Mouse (Mus musculus) ES-Bruce4 (cell line): Measurements from ENCODE around the gene Ntm. TPM values are rescaled to one million over a fixed set of nuclear protein-coding genes. Genes with fewer than 3 reads are reported as not detected.

ENCODE experiments used
- H3K27ac ChIP-seq: 2 replicates; pipeline ENCODE4 v1.5.1; 2012; ENCODE audit warnings: low read length, inconsistent platforms; ENCODE audit not compliant: insufficient read depth
- H3K27me3 ChIP-seq: 2 replicates; pipeline ENCODE4 v1.6.1; 2012; ENCODE audit warnings: mild to moderate bottlenecking, low read length, inconsistent platforms; ENCODE audit not compliant: control insufficient read depth, poor library complexity, insufficient read depth, severe bottlenecking
- H3K36me3 ChIP-seq: 2 replicates; pipeline ENCODE4 v1.6.1; 2012; ENCODE audit warnings: inconsistent platforms, mild to moderate bottlenecking, low read length, moderate library complexity; ENCODE audit not compliant: control insufficient read depth, poor library complexity, insufficient read depth, severe bottlenecking
- H3K4me1 ChIP-seq: one replicate; pipeline ENCODE4 v1.8.1; 2011; ENCODE audit warnings: low read length; ENCODE audit not compliant: control insufficient read depth, insufficient read depth
- H3K4me3 ChIP-seq: 2 replicates; pipeline ENCODE4 v1.5.1; 2011; ENCODE audit warnings: low read depth, mild to moderate bottlenecking, low read length
- H3K9ac ChIP-seq: 2 replicates; pipeline ENCODE4 v1.6.1; 2012; ENCODE audit warnings: low read depth, mild to moderate bottlenecking, inconsistent platforms; ENCODE audit not compliant: poor library complexity, severe bottlenecking
- H3K9me3 ChIP-seq: replicated peaks from 2 replicates; pipeline ENCODE4 v1.6.1; 2012; ENCODE audit warnings: mild to moderate bottlenecking, low read length, inconsistent platforms; ENCODE audit not compliant: control insufficient read depth, poor library complexity, insufficient read depth, severe bottlenecking
- CTCF ChIP-seq: IDR thresholded peaks from one replicate; pipeline ENCODE4 v1.8.1; 2011; ENCODE audit warnings: low read depth, low read length
- EP300 ChIP-seq: IDR thresholded peaks from 2 replicates; pipeline ENCODE4 v1.6.1; 2011; ENCODE audit warnings: low read depth, low read length; ENCODE audit not compliant: insufficient read depth
- POLR2A ChIP-seq: IDR thresholded peaks from one replicate; pipeline ENCODE4 v1.8.1; 2011; ENCODE audit warnings: low read length; ENCODE audit not compliant: insufficient read depth
- polyA plus RNA-seq: library from polyadenylated mRNA; stranded (reverse); fragments of >200 nt; gene quantifications from 2 replicates; pipeline ENCODE4 v1.2.4, GENCODE M21; 2011; ENCODE audit warnings: low read depth; ENCODE audit not compliant: missing spikeins, insufficient read depth, insufficient read length

Ntm gene
- polyA plus RNA-seq, 1 experiment: 0.82 TPM

GRCm38 (mm10) chr9:29531147-29531917 is 431.6 kb downstream of the Ntm start:
- Histone ChIP-seq H3K36me3 (no peaks in the 10 kb centered on the region), H3K4me1 (no peaks in the 10 kb centered on the region), H3K27me3 (no peaks in the 10 kb centered on the region), H3K4me3 (no peak overlapping the region), H3K27ac (no peak overlapping the region), H3K9ac (no peak overlapping the region), H3K9me3 (no peaks in the 10 kb centered on the region)
- no peak for TF ChIP-seq POLR2A
- TF ChIP-seq CTCF: no peak
- no peak for TF ChIP-seq EP300

GRCm38 (mm10) chr9:29524109-29524508 is 438.8 kb downstream of the Ntm start:
- no peaks in the 10 kb centered on the region for H3K36me3 ChIP-seq

GRCm38 (mm10) chr9:29523221-29523620 is 439.7 kb downstream of the Ntm start:
- Histone ChIP-seq H3K4me1 (no peaks in the 10 kb centered on the region), H3K36me3 (no peaks in the 10 kb centered on the region), H3K4me3 (no peak overlapping the region), H3K27ac (no peak overlapping the region), H3K9ac (no peak overlapping the region), H3K9me3 (no peaks in the 10 kb centered on the region; the same call in 1 of the 2 replicates), H3K27me3 (no peaks in the 10 kb centered on the region)
- TF ChIP-seq POLR2A (no peak), CTCF (no peak), EP300 (no peak)

More at GRCm38 (mm10) chr9:29524109-29524508, 438.8 kb downstream of the Ntm start:
- TF ChIP-seq CTCF (no peak), POLR2A (no peak), EP300 (no peak)
- no peak overlapping the region for H3K4me3 ChIP-seq
- no peaks in the 10 kb centered on the region; the same call in 1 of the 2 replicates for H3K9me3 ChIP-seq
- no peak overlapping the region for H3K27ac ChIP-seq
- no peaks in the 10 kb centered on the region for H3K27me3 ChIP-seq
- no peak overlapping the region for H3K9ac ChIP-seq
- H3K4me1 ChIP-seq: no peaks in the 10 kb centered on the region

- no peak for TF ChIP-seq CTCF
- no peak for TF ChIP-seq EP300
- TF ChIP-seq POLR2A: no peak
- H3K4me1 ChIP-seq: no peaks in the 10 kb centered on the region
- H3K36me3 ChIP-seq: no peaks in the 10 kb centered on the region
- H3K9me3 ChIP-seq: no peaks in the 10 kb centered on the region; the same call in 1 of the 2 replicates
- no peak overlapping the region for H3K4me3 ChIP-seq
- no peaks in the 10 kb centered on the region for H3K27me3 ChIP-seq
- no peak overlapping the region for H3K27ac ChIP-seq
- H3K9ac ChIP-seq: no peak overlapping the region
Measured at GRCm38 (mm10) chr9:29519181-29519580, 443.8 kb downstream of the Ntm start.

- Histone ChIP-seq H3K9me3 (no peaks in the 10 kb centered on the region; the same call in 1 of the 2 replicates), H3K27me3 (no peaks in the 10 kb centered on the region), H3K4me1 (no peaks in the 10 kb centered on the region), H3K27ac (no peak overlapping the region), H3K36me3 (no peaks in the 10 kb centered on the region), H3K9ac (no peak overlapping the region), H3K4me3 (no peak overlapping the region)
- TF ChIP-seq CTCF: no peak
- TF ChIP-seq EP300: no peak
Measured at GRCm38 (mm10) chr9:29516688-29517087, 446.3 kb downstream of the Ntm start.

- no peak overlapping the region for H3K9ac ChIP-seq
- no peak overlapping the region for H3K27ac ChIP-seq
- H3K27me3 ChIP-seq: no peaks in the 10 kb centered on the region
- H3K4me1 ChIP-seq: no peaks in the 10 kb centered on the region
- H3K4me3 ChIP-seq: no peak overlapping the region
- no peaks in the 10 kb centered on the region for H3K9me3 ChIP-seq
- no peaks in the 10 kb centered on the region for H3K36me3 ChIP-seq
- no peak for TF ChIP-seq CTCF
- TF ChIP-seq POLR2A: no peak
- TF ChIP-seq EP300: no peak
Measured at GRCm38 (mm10) chr9:29514588-29515356, 448.2 kb downstream of the Ntm start.
